Mouse (Mus musculus): Measurements from ENCODE around the gene Ubl3. TPM values are rescaled to one million over a fixed set of nuclear protein-coding genes. Genes with fewer than 3 reads are reported as not detected.

Ubl3 gene
- polyA plus RNA-seq, 1 experiment from 2014 or later: 110 TPM

GRCm38 (mm10) chr5:148488891-148489723, 63.5 kb downstream of the Ubl3 start:
- Histone ChIP-seq H3K36me3 (ENCODE audit: control insufficient read depth, insufficient read depth, low read length) (no peaks in the 10 kb centered on the region), H3K4me2 (ENCODE audit: low read depth, low read length) (no peak overlapping the region), H3K27ac (ENCODE audit: low read depth, low read length) (no peak overlapping the region), H3K4me3 (ENCODE audit: low read depth, low read length) (no peak overlapping the region), H3K27me3 (ENCODE audit: control insufficient read depth, insufficient read depth, low read length) (no peaks in the 10 kb centered on the region), H3K9me3 (ENCODE audit: control insufficient read depth, low read length) (no peaks in the 10 kb centered on the region), H3K9ac (replicated peaks; ENCODE audit: low read depth, low read length) (no peak overlapping the region), H3K4me1 (ENCODE audit: control insufficient read depth, insufficient read depth, low read length) (0 out of 2 replicates have a peak, but pooled peaks cover 2% of the 10 kb centered on the region)
- no peak for ATAC-seq (ENCODE audit: low read depth)
- 67% methylated on average over 13 of the region's 13 CpGs for WGBS

GRCm38 (mm10) chr5:148486202-148486601, 66.4 kb downstream of the Ubl3 start:
- 90% methylated on average over 11 of the region's 11 CpGs for WGBS
- Histone ChIP-seq H3K4me2 (ENCODE audit: low read depth, low read length) (no peak overlapping the region), H3K36me3 (ENCODE audit: control insufficient read depth, insufficient read depth, low read length) (no peaks in the 10 kb centered on the region), H3K4me3 (ENCODE audit: low read depth, low read length) (no peak overlapping the region), H3K9me3 (ENCODE audit: control insufficient read depth, low read length) (no peaks in the 10 kb centered on the region), H3K4me1 (ENCODE audit: control insufficient read depth, insufficient read depth, low read length) (0 out of 2 replicates have a peak, but pooled peaks cover 2% of the 10 kb centered on the region), H3K27me3 (ENCODE audit: control insufficient read depth, insufficient read depth, low read length) (no peaks in the 10 kb centered on the region), H3K9ac (replicated peaks; ENCODE audit: low read depth, low read length) (no peak overlapping the region), H3K27ac (ENCODE audit: low read depth, low read length) (no peak overlapping the region)
- ATAC-seq (ENCODE audit: low read depth): no peak

GRCm38 (mm10) chr5:148481745-148482144, 70.8 kb downstream of the Ubl3 start:
- 81% methylated on average over 3 of the region's 3 CpGs for WGBS

GRCm38 (mm10) chr5:148474346-148474745, 78.2 kb downstream of the Ubl3 start:
- Histone ChIP-seq H3K36me3 (ENCODE audit: control insufficient read depth, insufficient read depth, low read length) (no peaks in the 10 kb centered on the region), H3K4me3 (ENCODE audit: low read depth, low read length) (no peak overlapping the region), H3K4me1 (ENCODE audit: control insufficient read depth, insufficient read depth, low read length) (no peaks in the 10 kb centered on the region), H3K9me3 (ENCODE audit: control insufficient read depth, low read length) (no peaks in the 10 kb centered on the region), H3K27ac (ENCODE audit: low read depth, low read length) (no peak overlapping the region), H3K9ac (replicated peaks; ENCODE audit: low read depth, low read length) (no peak overlapping the region), H3K4me2 (ENCODE audit: low read depth, low read length) (no peak overlapping the region), H3K27me3 (ENCODE audit: control insufficient read depth, insufficient read depth, low read length) (no peaks in the 10 kb centered on the region)
- no peak for ATAC-seq (ENCODE audit: low read depth)
- WGBS: 72% methylated on average over 7 of the region's 7 CpGs

More at GRCm38 (mm10) chr5:148481745-148482144, 70.8 kb downstream of the Ubl3 start:
- Histone ChIP-seq H3K27me3 (ENCODE audit: control insufficient read depth, insufficient read depth, low read length) (no peaks in the 10 kb centered on the region), H3K9ac (replicated peaks; ENCODE audit: low read depth, low read length) (no peak overlapping the region), H3K4me3 (ENCODE audit: low read depth, low read length) (no peak overlapping the region), H3K36me3 (ENCODE audit: control insufficient read depth, insufficient read depth, low read length) (no peaks in the 10 kb centered on the region), H3K4me1 (ENCODE audit: control insufficient read depth, insufficient read depth, low read length) (no peaks in the 10 kb centered on the region), H3K27ac (ENCODE audit: low read depth, low read length) (no peak overlapping the region), H3K4me2 (ENCODE audit: low read depth, low read length) (no peak overlapping the region), H3K9me3 (ENCODE audit: control insufficient read depth, low read length) (no peaks in the 10 kb centered on the region)
- no peak for ATAC-seq (ENCODE audit: low read depth)

- Histone ChIP-seq H3K4me3 (ENCODE audit: low read depth, low read length) (no peak overlapping the region), H3K4me2 (ENCODE audit: low read depth, low read length) (no peak overlapping the region), H3K9me3 (ENCODE audit: control insufficient read depth, low read length) (no peaks in the 10 kb centered on the region), H3K27ac (ENCODE audit: low read depth, low read length) (no peak overlapping the region), H3K9ac (replicated peaks; ENCODE audit: low read depth, low read length) (no peak overlapping the region), H3K27me3 (ENCODE audit: control insufficient read depth, insufficient read depth, low read length) (no peaks in the 10 kb centered on the region), H3K4me1 (ENCODE audit: control insufficient read depth, insufficient read depth, low read length) (no peaks in the 10 kb centered on the region), H3K36me3 (ENCODE audit: control insufficient read depth, insufficient read depth, low read length) (no peaks in the 10 kb centered on the region)
- WGBS: 59% methylated on average over 14 of the region's 14 CpGs
- no peak for ATAC-seq (ENCODE audit: low read depth)
Measured at GRCm38 (mm10) chr5:148468626-148469441, 83.8 kb downstream of the Ubl3 start.

GRCm38 (mm10) chr5:148466933-148467607, 85.5 kb downstream of the Ubl3 start:
- Histone ChIP-seq H3K27me3 (ENCODE audit: control insufficient read depth, insufficient read depth, low read length) (no peaks in the 10 kb centered on the region), H3K9me3 (ENCODE audit: control insufficient read depth, low read length) (no peaks in the 10 kb centered on the region), H3K9ac (replicated peaks; ENCODE audit: low read depth, low read length) (no peak overlapping the region), H3K36me3 (ENCODE audit: control insufficient read depth, insufficient read depth, low read length) (no peaks in the 10 kb centered on the region), H3K27ac (ENCODE audit: low read depth, low read length) (no peak overlapping the region), H3K4me3 (ENCODE audit: low read depth, low read length) (no peak overlapping the region), H3K4me1 (ENCODE audit: control insufficient read depth, insufficient read depth, low read length) (no peaks in the 10 kb centered on the region), H3K4me2 (ENCODE audit: low read depth, low read length) (no peak overlapping the region)
- 34% methylated on average over 8 of the region's 8 CpGs for WGBS
- no peak for ATAC-seq (ENCODE audit: low read depth)

GRCm38 (mm10) chr5:148466116-148466515, 86.5 kb downstream of the Ubl3 start:
- ATAC-seq (ENCODE audit: low read depth): no peak
- Histone ChIP-seq H3K9me3 (ENCODE audit: control insufficient read depth, low read length) (no peaks in the 10 kb centered on the region), H3K4me2 (ENCODE audit: low read depth, low read length) (no peak overlapping the region), H3K36me3 (ENCODE audit: control insufficient read depth, insufficient read depth, low read length) (no peaks in the 10 kb centered on the region), H3K9ac (replicated peaks; ENCODE audit: low read depth, low read length) (no peak overlapping the region), H3K4me3 (ENCODE audit: low read depth, low read length) (no peak overlapping the region), H3K27ac (ENCODE audit: low read depth, low read length) (no peak overlapping the region), H3K27me3 (ENCODE audit: control insufficient read depth, insufficient read depth, low read length) (no peaks in the 10 kb centered on the region), H3K4me1 (ENCODE audit: control insufficient read depth, insufficient read depth, low read length) (no peaks in the 10 kb centered on the region)
- 83% methylated on average over 5 of the region's 5 CpGs for WGBS

- H3K27ac ChIP-seq (ENCODE audit: low read depth, low read length): no peak overlapping the region
- no peak overlapping the region for H3K9ac ChIP-seq (replicated peaks; ENCODE audit: low read depth, low read length)
- H3K27me3 ChIP-seq (ENCODE audit: control insufficient read depth, insufficient read depth, low read length): no peaks in the 10 kb centered on the region
- no peaks in the 10 kb centered on the region for H3K9me3 ChIP-seq (ENCODE audit: control insufficient read depth, low read length)
- 94% methylated on average over 9 of the region's 9 CpGs for WGBS
- ATAC-seq (ENCODE audit: low read depth): no peak
- no peak overlapping the region for H3K4me3 ChIP-seq (ENCODE audit: low read depth, low read length)
- no peak overlapping the region for H3K4me2 ChIP-seq (ENCODE audit: low read depth, low read length)
- no peaks in the 10 kb centered on the region for H3K36me3 ChIP-seq (ENCODE audit: control insufficient read depth, insufficient read depth, low read length)
- no peaks in the 10 kb centered on the region for H3K4me1 ChIP-seq (ENCODE audit: control insufficient read depth, insufficient read depth, low read length)
Measured at GRCm38 (mm10) chr5:148465091-148465490, 87.5 kb downstream of the Ubl3 start.

Data from neural tube, embryonic 14.5 days (tissue).